Mouse (Mus musculus) heart, embryonic 13.5 days (tissue): ENCODE results near the gene Dcp1b. TPM values are rescaled to one million over a fixed set of nuclear protein-coding genes. Genes with fewer than 3 reads are reported as not detected.

ENCODE experiments used
- ATAC-seq: fragments of 200-750 bp; cut with Nextera tagmentation; 2 replicates; pipeline ENCODE4 v1.8.0; 2017; ENCODE audit warnings: moderate TSS enrichment; ENCODE audit not compliant: insufficient number of reproducible peaks, low FRiP score, low TSS enrichment; ENCODE audit errors: extremely low read depth
- H3K27ac ChIP-seq: fragments of 300-500 bp; sonication (generic); replicated peaks from 2 replicates; pipeline ENCODE4 v1.5.1; 2015; ENCODE audit warnings: moderate library complexity, mild to moderate bottlenecking, inconsistent platforms
- H3K27me3 ChIP-seq: fragments of 300-500 bp; sonication (generic); replicated peaks from 2 replicates; pipeline ENCODE4 v1.6.1; 2015; ENCODE audit warnings: mild to moderate bottlenecking, inconsistent platforms
- H3K36me3 ChIP-seq: fragments of 300-500 bp; sonication (generic); 2 replicates; pipeline ENCODE4 v1.6.1; 2015; ENCODE audit warnings: mild to moderate bottlenecking, inconsistent platforms
- H3K4me1 ChIP-seq: fragments of 300-500 bp; sonication (generic); 2 replicates; pipeline ENCODE4 v1.6.1; 2015; ENCODE audit warnings: inconsistent platforms
- H3K4me2 ChIP-seq: fragments of 300-500 bp; sonication (generic); 2 replicates; pipeline ENCODE4 v1.6.1; 2015; ENCODE audit warnings: inconsistent platforms, mild to moderate bottlenecking, moderate library complexity
- H3K4me3 ChIP-seq: fragments of 300-500 bp; sonication (generic); 2 replicates; pipeline ENCODE4 v1.5.1; 2015; ENCODE audit warnings: moderate library complexity, mild to moderate bottlenecking, inconsistent platforms
- H3K9ac ChIP-seq: fragments of 300-500 bp; sonication (generic); 2 replicates; pipeline ENCODE4 v1.6.1; 2015; ENCODE audit warnings: inconsistent platforms, mild to moderate bottlenecking, moderate library complexity
- H3K9me3 ChIP-seq: fragments of 300-500 bp; sonication (generic); 2 replicates; pipeline ENCODE4 v1.6.1; 2016; ENCODE audit warnings: inconsistent platforms
- whole genome bisulfite sequencing: fragments of 180-500 bp; shearing (Covaris S2); methylation state at CpG from one replicate; pipeline ENCODE4 v1.1.7; 2015; ENCODE audit warnings: mixed read lengths; 5-methylcytosine and 5-hydroxymethylcytosine counted together
- polyA plus RNA-seq: library from polyadenylated mRNA; unstranded; fragments of >200 nt; fragmentation: Nextera tagmentation; extraction: Ambion mirVana; gene quantifications from 2 replicates; pipeline ENCODE4 v1.2.1, GENCODE M21; 2015

Gene Dcp1b
- polyA plus RNA-seq, 1 experiment from 2014 or later: 6.0 TPM

- H3K27me3 ChIP-seq: 0 out of 2 replicates have a peak, but pooled peaks cover 5% of the 10 kb centered on the region
- WGBS: 70% methylated on average over 11 of the region's 11 CpGs
- H3K4me2 ChIP-seq: no peak overlapping the region
Observed at GRCm38 (mm10) chr6:119228861-119229603, 54.0 kb downstream of the Dcp1b start.

DNA sequence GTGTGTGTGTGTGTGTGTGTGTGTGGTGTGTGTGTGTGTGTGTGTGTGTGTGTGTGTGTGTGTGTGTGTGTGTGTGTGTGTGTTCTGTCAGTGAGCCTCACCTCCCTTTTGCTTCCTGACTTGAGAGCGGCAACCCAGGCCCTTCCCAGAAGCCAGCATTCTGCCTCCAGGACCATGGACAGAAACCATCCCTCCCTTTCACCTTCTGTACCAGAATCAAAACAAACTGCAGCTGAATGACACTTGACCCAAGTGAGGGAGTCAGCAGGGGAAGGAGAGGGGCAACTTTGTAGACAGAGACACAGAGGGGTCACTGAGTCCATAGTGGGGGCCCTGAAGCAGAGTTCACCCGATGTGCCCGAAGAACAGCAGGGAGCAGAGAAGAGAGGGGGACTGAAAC is 58.0 kb downstream of the Dcp1b start:
- 34% methylated on average over 3 of the region's 3 CpGs for WGBS
- no peak overlapping the region for H3K4me3 ChIP-seq
- H3K9me3 ChIP-seq: no peaks in the 10 kb centered on the region

More at GRCm38 (mm10) chr6:119228861-119229603, 54.0 kb downstream of the Dcp1b start:
- Histone ChIP-seq H3K9ac (no peak overlapping the region), H3K27ac (no peak overlapping the region), H3K9me3 (no peaks in the 10 kb centered on the region), H3K4me1 (no peaks in the 10 kb centered on the region), H3K4me3 (no peak overlapping the region), H3K36me3 (no peaks in the 10 kb centered on the region)
- no peak for ATAC-seq

DNA sequence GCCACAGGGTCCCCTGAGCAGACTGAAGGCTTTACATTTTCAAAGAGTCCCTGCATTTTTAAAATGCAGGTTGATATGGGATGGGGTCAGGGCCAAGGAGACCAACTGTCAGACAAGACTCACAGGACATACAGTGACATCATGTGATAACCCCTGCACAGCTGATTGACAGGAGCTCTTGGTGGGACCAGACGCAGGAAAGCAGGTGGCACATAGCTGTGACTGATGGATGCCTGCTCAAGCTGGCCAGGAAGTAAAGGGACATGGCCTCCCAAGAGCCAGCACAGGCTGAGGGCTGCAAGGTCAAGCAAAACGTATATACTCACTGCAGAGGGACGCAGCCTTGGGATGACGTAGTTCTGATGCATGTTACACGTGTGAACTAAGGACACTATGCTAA is 60.4 kb downstream of the Dcp1b start:
- WGBS: 61% methylated on average over 5 of the region's 5 CpGs
- Histone ChIP-seq H3K36me3 (no peaks in the 10 kb centered on the region), H3K9ac (no peak overlapping the region), H3K4me1 (0 out of 2 replicates have a peak, but pooled peaks cover 2% of the 10 kb centered on the region), H3K9me3 (no peaks in the 10 kb centered on the region), H3K27ac (no peak overlapping the region), H3K27me3 (peaks cover 10% of the 10 kb centered on the region), H3K4me3 (no peak overlapping the region), H3K4me2 (no peak overlapping the region)
- ATAC-seq: no peak

More for the DNA sequence above, 58.0 kb downstream of the Dcp1b start:
- no peak for ATAC-seq
- H3K27ac ChIP-seq: no peak overlapping the region
- no peak overlapping the region for H3K4me2 ChIP-seq
- 0 out of 2 replicates have a peak, but pooled peaks cover 2% of the 10 kb centered on the region for H3K4me1 ChIP-seq
- no peak overlapping the region for H3K9ac ChIP-seq
- no peaks in the 10 kb centered on the region for H3K27me3 ChIP-seq
- no peaks in the 10 kb centered on the region for H3K36me3 ChIP-seq

DNA sequence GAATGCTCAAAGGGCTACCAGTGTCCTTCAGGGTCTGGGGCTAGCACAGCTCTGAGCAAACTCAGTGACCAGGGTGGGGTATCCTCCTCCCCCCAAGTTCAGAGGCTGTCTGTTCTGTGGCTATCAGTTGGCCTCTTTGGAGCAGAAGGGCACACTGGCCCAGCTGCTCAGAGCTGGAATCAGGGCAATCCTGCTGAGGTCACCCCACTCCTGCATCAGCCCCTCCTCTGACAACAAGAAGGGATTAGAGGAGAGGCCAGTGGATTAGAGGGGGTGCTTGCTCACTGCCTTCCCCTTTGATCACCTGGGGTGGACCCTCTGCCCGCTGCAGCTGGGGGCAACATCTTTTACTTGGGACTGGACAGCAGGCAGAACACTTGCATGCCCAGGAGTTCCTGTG is 61.2 kb downstream of the Dcp1b start, which contains the start of gene Cacna2d4:
TSS of gene Cacna2d4 (plus strand) at position 286 of the 400 bp plus-strand sequence.
- H3K36me3 ChIP-seq: no peaks in the 10 kb centered on the region
- no peak within 1 kb of the TSS for H3K27ac ChIP-seq
- H3K9me3 ChIP-seq: no peaks in the 10 kb centered on the region
- no peak within 1 kb of the TSS for H3K9ac ChIP-seq
- no peak within 1 kb of the TSS for H3K4me2 ChIP-seq
- peaks cover 18% of the 10 kb centered on the region for H3K27me3 ChIP-seq
- H3K4me1 ChIP-seq: 0 out of 2 replicates have a peak, but pooled peaks cover 2% of the 10 kb centered on the region
- WGBS: 33% methylated on average over 1 of the region's 1 CpGs
- H3K4me3 ChIP-seq: no peak within 1 kb of the TSS
- ATAC-seq: no peak

DNA sequence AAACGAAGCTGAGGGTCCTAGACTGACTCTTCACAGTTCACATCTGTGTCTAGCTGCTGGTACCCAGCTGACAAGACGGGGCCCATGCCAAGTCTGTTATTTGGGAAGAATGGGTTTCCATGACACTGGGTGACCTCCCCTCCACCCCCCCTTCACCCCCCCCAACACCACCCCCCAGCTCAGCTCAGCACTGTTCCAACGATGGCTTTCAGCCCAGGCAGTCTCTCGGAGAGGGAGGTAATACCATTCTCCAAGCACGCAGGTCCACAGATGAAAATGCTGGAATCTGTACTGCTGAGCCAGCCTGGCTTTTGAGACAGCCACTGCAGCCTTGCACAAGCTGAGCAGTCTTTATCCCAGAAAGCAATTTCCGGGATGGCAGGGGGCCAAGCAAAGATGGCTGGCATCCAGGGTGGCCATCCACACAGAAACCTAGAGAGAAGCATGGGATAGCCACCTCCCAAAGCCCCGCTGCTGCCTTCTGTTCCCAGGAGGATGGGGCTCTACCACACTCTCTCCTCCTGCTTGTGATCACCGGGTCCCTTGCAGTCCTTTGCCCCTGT is 62.5 kb downstream of the Dcp1b start:
- Histone ChIP-seq H3K27ac (no peak overlapping the region), H3K9me3 (no peaks in the 10 kb centered on the region), H3K36me3 (no peaks in the 10 kb centered on the region), H3K4me2 (no peak overlapping the region), H3K4me1 (0 out of 2 replicates have a peak, but pooled peaks cover 2% of the 10 kb centered on the region), H3K4me3 (no peak overlapping the region), H3K9ac (no peak overlapping the region), H3K27me3 (peaks cover 21% of the 10 kb centered on the region)
- no peak for ATAC-seq
- WGBS: 53% methylated on average over 8 of the region's 8 CpGs

- no peak for ATAC-seq
- H3K9me3 ChIP-seq: no peaks in the 10 kb centered on the region
- no peaks in the 10 kb centered on the region for H3K36me3 ChIP-seq
- 0 out of 2 replicates have a peak, but pooled peaks cover 2% of the 10 kb centered on the region for H3K4me1 ChIP-seq
- no peak overlapping the region for H3K4me2 ChIP-seq
- H3K4me3 ChIP-seq: no peak overlapping the region
- 76% methylated on average over 5 of the region's 5 CpGs for whole genome bisulfite sequencing
- peaks cover 21% of the 10 kb centered on the region for H3K27me3 ChIP-seq
- no peak overlapping the region for H3K27ac ChIP-seq
- H3K9ac ChIP-seq: no peak overlapping the region
Observed at GRCm38 (mm10) chr6:119239341-119240005, 64.4 kb downstream of the Dcp1b start.

DNA sequence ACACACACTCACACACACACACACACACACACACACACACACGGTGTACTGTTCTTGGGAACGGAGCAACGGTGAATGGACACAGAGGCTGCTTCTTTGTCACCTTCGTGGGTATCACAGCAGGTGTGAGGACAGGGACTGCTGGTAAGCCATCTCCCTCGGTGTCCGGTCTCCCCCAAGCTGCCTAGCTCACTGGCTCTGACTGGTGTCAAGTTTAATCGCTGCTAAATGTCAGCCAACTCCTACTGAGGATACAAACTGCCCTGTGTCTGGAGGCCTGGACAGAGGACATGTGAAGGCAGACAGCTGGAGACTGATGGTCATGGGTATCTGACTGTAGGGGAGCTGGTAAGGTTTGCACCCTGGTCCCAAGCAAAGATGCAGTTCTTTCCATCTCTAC is 65.2 kb downstream of the Dcp1b start:
- no peaks in the 10 kb centered on the region for H3K36me3 ChIP-seq
- H3K27ac ChIP-seq: no peak overlapping the region
- no peaks in the 10 kb centered on the region for H3K9me3 ChIP-seq
- H3K4me1 ChIP-seq: 0 out of 2 replicates have a peak, but pooled peaks cover 2% of the 10 kb centered on the region
- no peak overlapping the region for H3K9ac ChIP-seq
- no peak overlapping the region for H3K4me3 ChIP-seq
- WGBS: 63% methylated on average over 7 of the region's 7 CpGs
- H3K27me3 ChIP-seq: peaks cover 21% of the 10 kb centered on the region
- no peak for ATAC-seq
- no peak overlapping the region for H3K4me2 ChIP-seq

- no peak for ATAC-seq
- no peak overlapping the region for H3K4me3 ChIP-seq
- no peak overlapping the region for H3K27ac ChIP-seq
- peaks cover 21% of the 10 kb centered on the region for H3K27me3 ChIP-seq
- no peak overlapping the region for H3K9ac ChIP-seq
- no peaks in the 10 kb centered on the region for H3K36me3 ChIP-seq
- no peak overlapping the region for H3K4me2 ChIP-seq
- 50% methylated on average over 21 of the region's 21 CpGs for WGBS
- H3K4me1 ChIP-seq: 0 out of 2 replicates have a peak, but pooled peaks cover 2% of the 10 kb centered on the region
- peaks cover 3% of the 10 kb centered on the region for H3K9me3 ChIP-seq
Observed at GRCm38 (mm10) chr6:119240871-119241705, 66.0 kb downstream of the Dcp1b start.

DNA sequence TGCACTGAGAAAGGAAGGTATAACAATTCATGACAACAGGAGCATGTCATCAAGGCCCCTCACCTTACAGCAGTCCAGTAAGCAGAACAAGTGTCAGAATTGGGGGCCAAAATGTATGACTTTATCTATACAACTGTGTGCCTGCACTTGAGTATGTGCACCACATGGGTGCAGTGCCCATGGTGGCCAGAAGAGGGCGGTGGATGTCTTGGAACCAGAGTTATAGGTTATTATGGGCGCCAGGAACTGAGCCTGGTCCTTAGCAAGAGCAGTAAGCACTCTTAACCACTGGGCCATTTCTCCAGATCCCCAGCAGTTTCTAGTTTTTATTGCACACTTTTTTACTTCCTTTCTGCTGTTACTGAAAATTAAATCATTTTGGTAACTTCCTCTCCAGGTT is 71.0 kb downstream of the Dcp1b start:
- Histone ChIP-seq H3K27me3 (peaks cover 5% of the 10 kb centered on the region), H3K27ac (no peak overlapping the region), H3K9ac (no peak overlapping the region), H3K4me3 (no peak overlapping the region), H3K4me2 (no peak overlapping the region), H3K4me1 (no peaks in the 10 kb centered on the region), H3K36me3 (no peaks in the 10 kb centered on the region), H3K9me3 (peaks cover 8% of the 10 kb centered on the region)
- ATAC-seq: no peak
- 50% methylated on average over 2 of the region's 2 CpGs for WGBS

- Histone ChIP-seq H3K27me3 (no peaks in the 10 kb centered on the region), H3K9ac (no peak overlapping the region), H3K9me3 (peaks cover 8% of the 10 kb centered on the region), H3K36me3 (no peaks in the 10 kb centered on the region), H3K4me2 (no peak overlapping the region), H3K27ac (no peak overlapping the region), H3K4me3 (no peak overlapping the region), H3K4me1 (no peaks in the 10 kb centered on the region)
- ATAC-seq: no peak
- 68% methylated on average over 3 of the region's 3 CpGs for WGBS
Observed at GRCm38 (mm10) chr6:119248578-119248977, 73.5 kb downstream of the Dcp1b start.

DNA sequence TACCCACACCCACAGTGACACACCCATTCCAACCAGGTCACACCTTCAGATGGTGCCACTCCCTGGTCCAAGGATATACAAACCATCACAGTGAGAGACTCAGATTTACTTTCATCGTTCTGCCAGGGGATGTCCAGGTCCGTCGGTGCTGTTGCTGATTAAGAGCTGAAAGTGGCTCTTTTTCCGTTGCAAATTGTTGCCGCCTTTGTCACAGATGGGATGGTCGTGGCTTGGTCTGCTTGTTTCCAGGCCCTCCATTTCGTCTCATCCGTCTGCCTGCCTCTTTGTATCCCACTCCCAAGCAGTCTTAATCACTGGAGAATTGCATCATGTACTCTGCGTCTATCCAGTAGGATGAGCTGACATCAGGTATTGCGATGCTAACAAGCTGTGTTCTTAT is 74.7 kb downstream of the Dcp1b start:
- no peak overlapping the region for H3K27ac ChIP-seq
- H3K4me2 ChIP-seq: no peak overlapping the region
- no peaks in the 10 kb centered on the region for H3K36me3 ChIP-seq
- no peak for ATAC-seq
- H3K9me3 ChIP-seq: peaks cover 8% of the 10 kb centered on the region
- no peak overlapping the region for H3K9ac ChIP-seq
- H3K27me3 ChIP-seq: no peaks in the 10 kb centered on the region
- WGBS: 78% methylated on average over 10 of the region's 10 CpGs
- no peak overlapping the region for H3K4me3 ChIP-seq
- no peaks in the 10 kb centered on the region for H3K4me1 ChIP-seq
